Mouse (Mus musculus) embryonic facial prominence, embryonic 11.5 days (tissue): ENCODE measurements around the gene Cpne5. TPM values are rescaled to one million over a fixed set of nuclear protein-coding genes. Genes with fewer than 3 reads are reported as not detected.

ENCODE experiments used
- ATAC-seq: fragments of 200-750 bp; cut with Nextera tagmentation; replicated peaks from 2 replicates; pipeline ENCODE4 v1.8.0; 2017; ENCODE audit warnings: low read depth; ENCODE audit not compliant: insufficient number of reproducible peaks, low FRiP score, low TSS enrichment
- DNase-seq: peaks from one replicate; pipeline ENCODE4 v3.0.0-alpha.2; 2015; ENCODE audit warnings: low spot score
- H3K27ac ChIP-seq: fragments of 300-500 bp; sonication (generic); replicated peaks from 2 replicates; pipeline ENCODE4 v1.5.1; 2014; ENCODE audit warnings: mild to moderate bottlenecking, low read depth, low read length, control low read depth
- H3K27me3 ChIP-seq: fragments of 300-500 bp; sonication (generic); 2 replicates; pipeline ENCODE4 v1.6.1; 2014; ENCODE audit warnings: mild to moderate bottlenecking, low read length, moderate library complexity, mixed read lengths; ENCODE audit not compliant: control insufficient read depth, insufficient read depth
- H3K36me3 ChIP-seq: fragments of 300-500 bp; sonication (generic); replicated peaks from 2 replicates; pipeline ENCODE4 v1.6.1; 2014; ENCODE audit warnings: low read depth, mild to moderate bottlenecking, low read length, moderate library complexity, mixed read lengths; ENCODE audit not compliant: control insufficient read depth, insufficient read depth
- H3K4me1 ChIP-seq: fragments of 300-500 bp; sonication (generic); 2 replicates; pipeline ENCODE4 v1.6.1; 2014; ENCODE audit warnings: low read length, mixed read lengths; ENCODE audit not compliant: control insufficient read depth, insufficient read depth
- H3K4me2 ChIP-seq: fragments of 300-500 bp; sonication (generic); 2 replicates; pipeline ENCODE4 v1.6.1; 2014; ENCODE audit warnings: low read depth, mild to moderate bottlenecking, control low read depth, low read length, moderate library complexity
- H3K4me3 ChIP-seq: fragments of 300-500 bp; sonication (generic); 2 replicates; pipeline ENCODE4 v1.5.1; 2014; ENCODE audit warnings: low read depth, low read length, control low read depth
- H3K9ac ChIP-seq: fragments of 300-500 bp; sonication (generic); replicated peaks from 2 replicates; pipeline ENCODE4 v1.6.1; 2014; ENCODE audit warnings: mild to moderate bottlenecking, control low read depth, low read length
- H3K9me3 ChIP-seq: fragments of 300-500 bp; sonication (generic); replicated peaks from 2 replicates; pipeline ENCODE4 v1.6.1; 2016; ENCODE audit warnings: mild to moderate bottlenecking, low read length, inconsistent platforms, mixed read lengths; ENCODE audit not compliant: control insufficient read depth
- WGBS: fragments of 180-500 bp; shearing (Covaris S2); extraction: QIAGEN DNeasy Blood & Tissue Kit; methylation state at CpG from one replicate; pipeline ENCODE4 v1.1.7; 2014; 5-methylcytosine and 5-hydroxymethylcytosine counted together
- polyA plus RNA-seq: library from polyadenylated mRNA; unstranded; fragments of >200 nt; fragmentation: Nextera tagmentation; extraction: Ambion mirVana; gene quantifications from 2 replicates; pipeline ENCODE4 v1.2.1, GENCODE M21; 2014

The Cpne5 gene
- polyA plus RNA-seq = 4.5 TPM in 2 replicates

DNA sequence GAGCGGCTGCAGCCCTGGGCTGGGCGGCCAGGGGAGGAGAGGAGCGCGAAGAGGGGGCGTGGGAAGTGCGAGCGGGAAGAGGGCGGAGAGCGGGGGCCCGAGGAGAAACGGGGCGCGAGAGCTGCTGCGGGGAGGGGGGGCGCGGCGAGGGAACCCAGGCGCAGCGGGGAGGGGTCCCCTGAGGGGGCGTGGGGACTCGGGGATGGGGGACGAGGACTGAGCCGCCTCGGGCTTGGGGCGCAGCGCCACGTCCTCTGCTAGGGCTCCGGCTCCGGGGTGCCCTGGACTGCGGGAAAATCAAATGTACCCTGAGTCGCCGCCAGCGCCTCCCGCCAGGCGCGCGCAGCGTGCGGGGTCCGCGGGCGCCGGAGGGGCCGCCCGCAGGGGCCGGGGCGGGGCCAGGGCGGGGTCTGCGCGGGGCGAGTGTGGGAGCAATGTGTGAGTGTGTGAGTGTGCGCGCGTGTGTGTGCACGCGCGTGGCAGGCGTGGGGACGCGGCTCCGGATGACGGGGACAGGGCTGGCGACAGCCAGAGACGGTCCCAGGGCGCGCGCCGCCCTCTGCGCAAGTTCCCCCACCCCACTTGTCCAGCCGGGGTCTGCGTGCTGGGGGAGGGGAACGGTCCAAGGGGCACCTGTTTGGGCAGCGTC lies at the start of gene Cpne5:
Gene Cpne5 (minus strand): TSS at position 396 of the 649 bp plus-strand sequence.
- peak; percentile 40 for DNase-seq
- no peak within 1 kb of the TSS for H3K27ac ChIP-seq
- no peaks in the 10 kb centered on the region for H3K36me3 ChIP-seq
- 0% methylated on average over 22 of the region's 73 CpGs for WGBS
- H3K9me3 ChIP-seq = no peaks in the 10 kb centered on the region
- H3K4me2 ChIP-seq = peak within 1 kb of the TSS; percentile 100
- H3K27me3 ChIP-seq = peaks cover 12% of the 10 kb centered on the region
- peak within 1 kb of the TSS; percentile 64 for H3K9ac ChIP-seq
- no peaks in the 10 kb centered on the region for H3K4me1 ChIP-seq
- peak; percentile 41 for ATAC-seq
- H3K4me3 ChIP-seq = peak within 1 kb of the TSS; percentile 64

- no peak overlapping the region for H3K27ac ChIP-seq
- no peaks in the 10 kb centered on the region for H3K9me3 ChIP-seq
- DNase-seq = no peak
- H3K27me3 ChIP-seq = no peaks in the 10 kb centered on the region
- H3K4me3 ChIP-seq = no peak overlapping the region
- ATAC-seq = no peak
- no peak overlapping the region for H3K9ac ChIP-seq
- H3K36me3 ChIP-seq = no peaks in the 10 kb centered on the region; the same call in 1 of the 2 replicates
- no peaks in the 10 kb centered on the region for H3K4me1 ChIP-seq
- H3K4me2 ChIP-seq = no peak overlapping the region
- 77% methylated on average over 21 of the region's 21 CpGs for WGBS
These were observed 44.4 kb upstream of the Cpne5 start for GRCm38 (mm10) chr17:29282216-29282952.

- Histone ChIP-seq H3K27ac (no peak overlapping the region), H3K4me3 (no peak overlapping the region), H3K27me3 (no peaks in the 10 kb centered on the region), H3K4me2 (no peak overlapping the region), H3K36me3 (no peaks in the 10 kb centered on the region; the same call in 1 of the 2 replicates), H3K9me3 (no peaks in the 10 kb centered on the region), H3K9ac (no peak overlapping the region), H3K4me1 (no peaks in the 10 kb centered on the region)
- DNase-seq (no peak), ATAC-seq (no peak)
- 91% methylated on average over 5 of the region's 5 CpGs for WGBS
These were observed 43.6 kb upstream of the Cpne5 start for GRCm38 (mm10) chr17:29281541-29281940.

- 89% methylated on average over 5 of the region's 5 CpGs for WGBS
- H3K36me3 ChIP-seq = no peaks in the 10 kb centered on the region
- H3K4me3 ChIP-seq = no peak overlapping the region
- H3K4me1 ChIP-seq = no peaks in the 10 kb centered on the region
- H3K4me2 ChIP-seq = no peak overlapping the region
- DNase-seq (no peak), ATAC-seq (no peak)
- H3K27ac ChIP-seq = no peak overlapping the region
- H3K9ac ChIP-seq = no peak overlapping the region
- no peaks in the 10 kb centered on the region for H3K9me3 ChIP-seq
- H3K27me3 ChIP-seq = no peaks in the 10 kb centered on the region
These were observed 42.5 kb upstream of the Cpne5 start for GRCm38 (mm10) chr17:29280422-29280821.

DNA sequence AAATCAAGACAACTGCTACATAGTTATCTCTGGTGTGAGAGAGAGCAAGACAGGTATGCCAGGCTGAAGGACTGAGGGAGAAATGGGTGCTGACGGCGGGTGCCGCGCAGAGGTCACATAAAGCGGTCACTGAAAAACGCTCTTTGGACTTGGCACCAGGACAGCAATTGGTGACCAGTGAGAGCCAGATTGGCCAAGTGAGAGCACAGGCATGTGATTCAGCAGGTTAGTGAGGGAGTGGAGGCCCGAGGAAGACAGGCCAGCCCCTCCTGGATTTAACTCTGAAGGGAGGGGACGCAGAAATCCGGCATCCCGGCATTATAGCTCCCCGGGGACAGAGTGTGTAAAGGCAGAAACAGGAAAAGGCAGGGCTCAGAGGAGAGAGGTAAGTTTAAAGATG lies 35.9 kb upstream of the Cpne5 start:
- no peak for ATAC-seq
- H3K4me3 ChIP-seq = no peak overlapping the region
- H3K9me3 ChIP-seq = no peaks in the 10 kb centered on the region
- no peak overlapping the region for H3K9ac ChIP-seq
- no peak for DNase-seq
- no peaks in the 10 kb centered on the region for H3K36me3 ChIP-seq
- WGBS = 80% methylated on average over 11 of the region's 11 CpGs
- no peaks in the 10 kb centered on the region for H3K27me3 ChIP-seq
- H3K4me2 ChIP-seq = no peak overlapping the region
- no peak overlapping the region for H3K27ac ChIP-seq
- 0 out of 2 replicates have a peak, but pooled peaks cover 2% of the 10 kb centered on the region for H3K4me1 ChIP-seq

- no peak for DNase-seq
- WGBS = 83% methylated on average over 7 of the region's 7 CpGs
These were observed 35.2 kb upstream of the Cpne5 start for GRCm38 (mm10) chr17:29273156-29273555.

DNA sequence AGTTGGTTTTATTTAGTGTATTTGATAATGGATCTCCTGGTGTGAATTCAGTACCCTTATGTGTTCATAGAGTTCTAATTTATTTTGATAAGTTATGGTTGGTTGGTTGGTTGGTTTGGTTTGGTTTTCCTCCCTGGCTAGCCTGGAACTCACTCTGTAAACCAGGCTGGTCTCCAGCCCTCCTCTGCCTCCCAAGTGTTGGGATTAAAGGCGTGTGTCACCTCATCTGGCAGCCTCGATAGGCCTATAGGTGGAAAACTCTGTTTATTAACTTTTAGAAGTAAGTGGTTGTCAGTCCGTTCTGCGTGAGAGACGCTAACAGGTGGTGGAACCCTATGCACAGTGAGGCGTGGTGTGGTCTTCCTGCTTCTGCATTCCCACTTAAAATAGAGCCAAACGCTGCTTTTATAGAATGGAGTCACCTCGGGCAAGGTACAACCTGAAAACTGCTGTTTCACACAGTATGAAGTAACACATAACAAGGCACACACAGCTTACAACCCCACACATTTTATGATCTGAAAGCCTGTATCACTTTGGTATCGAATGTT lies 32.3 kb upstream of the Cpne5 start:
- Histone ChIP-seq H3K27ac (no peak overlapping the region), H3K9ac (no peak overlapping the region; the same call in 1 of the 2 replicates), H3K4me2 (no peak overlapping the region), H3K9me3 (no peaks in the 10 kb centered on the region), H3K27me3 (no peaks in the 10 kb centered on the region), H3K4me1 (0 out of 2 replicates have a peak, but pooled peaks cover 2% of the 10 kb centered on the region), H3K4me3 (no peak overlapping the region), H3K36me3 (no peaks in the 10 kb centered on the region)
- DNase-seq = no peak
- ATAC-seq = no peak
- WGBS = 94% methylated on average over 9 of the region's 9 CpGs

More at GRCm38 (mm10) chr17:29273156-29273555, 35.2 kb upstream of the Cpne5 start:
- Histone ChIP-seq H3K4me2 (no peak overlapping the region), H3K36me3 (no peaks in the 10 kb centered on the region), H3K4me1 (0 out of 2 replicates have a peak, but pooled peaks cover 2% of the 10 kb centered on the region), H3K9ac (no peak overlapping the region), H3K4me3 (no peak overlapping the region), H3K9me3 (no peaks in the 10 kb centered on the region), H3K27me3 (no peaks in the 10 kb centered on the region), H3K27ac (no peak overlapping the region)
- no peak for ATAC-seq

DNA sequence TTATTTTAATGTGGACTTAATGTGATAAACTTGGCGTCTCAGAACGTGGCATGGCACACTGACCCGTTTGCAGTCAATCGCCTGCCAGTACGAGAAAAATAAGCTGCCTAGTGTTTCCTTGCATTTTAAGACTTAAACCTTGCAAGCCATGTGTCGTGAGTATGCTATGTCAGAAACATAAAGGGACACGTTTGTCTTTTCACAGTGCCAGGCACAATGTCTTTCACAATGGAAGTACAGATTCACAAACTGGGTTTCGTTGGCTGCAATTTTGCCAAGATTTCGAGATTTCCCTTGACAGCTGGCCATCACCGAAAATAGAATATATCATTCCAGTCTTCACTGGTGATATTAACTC lies 31.4 kb upstream of the Cpne5 start:
- peak overlapping the region; percentile 56 for H3K4me2 ChIP-seq
- H3K4me1 ChIP-seq = peaks cover 6% of the 10 kb centered on the region; the same call in 1 of the 2 replicates
- DNase-seq (no peak), ATAC-seq (no peak)
- no peaks in the 10 kb centered on the region for H3K36me3 ChIP-seq
- H3K27ac ChIP-seq = peak overlapping the region; percentile 77
- H3K27me3 ChIP-seq = no peaks in the 10 kb centered on the region
- H3K9me3 ChIP-seq = no peaks in the 10 kb centered on the region
- peak overlapping the region; percentile 91 for H3K9ac ChIP-seq
- WGBS = 24% methylated on average over 10 of the region's 10 CpGs
- H3K4me3 ChIP-seq = peak overlapping the region; percentile 88
